Mouse (Mus musculus) right cerebral cortex, postnatal 14 days (tissue): ENCODE data around the gene Rest.

Source experiments
- DNase-seq: peaks from one replicate; pipeline ENCODE4 v3.0.0; 2022

The Rest gene

DNA sequence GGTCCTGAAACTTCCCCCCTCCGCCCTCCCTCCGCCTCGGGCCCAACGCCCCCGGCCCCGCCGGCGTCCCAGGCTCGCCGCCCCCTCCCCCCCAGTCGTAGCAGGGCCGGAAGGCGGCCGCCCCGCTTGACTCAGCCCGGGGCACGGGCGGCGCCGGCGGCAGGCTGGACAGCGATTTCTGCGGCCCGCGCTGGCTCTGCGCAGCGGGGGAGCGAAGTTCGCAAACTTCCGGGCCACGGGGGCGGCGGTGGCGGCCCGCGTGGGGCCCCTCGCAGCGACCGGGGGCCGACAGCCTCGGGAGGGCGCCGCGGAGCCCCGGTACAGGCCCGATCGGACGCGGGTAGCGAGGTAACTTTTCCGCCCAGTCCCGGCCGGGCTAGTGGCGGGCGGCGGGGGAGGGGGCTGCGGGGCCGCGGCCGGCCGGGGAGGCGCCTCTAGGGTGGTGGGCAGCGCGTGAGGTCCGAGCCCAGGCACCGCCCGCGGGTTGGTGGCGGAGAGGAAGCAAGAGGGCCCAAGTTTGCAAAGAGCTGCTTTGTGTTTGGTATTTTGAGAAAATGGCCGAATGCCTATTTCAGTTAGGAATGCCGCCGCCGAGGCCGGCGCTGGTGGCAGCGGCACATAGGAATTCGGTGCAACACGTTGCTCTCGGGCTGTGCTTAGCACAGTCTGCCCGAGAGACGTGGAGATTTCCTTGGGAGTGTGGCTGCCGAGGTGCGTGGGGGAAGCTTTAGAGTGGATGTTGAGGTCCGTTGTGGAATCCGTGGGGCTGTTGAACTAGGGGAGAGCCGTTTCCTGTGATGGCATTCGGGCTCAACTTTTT, 985 bp downstream of the Rest start:
- DNase-seq, result peak; percentile 17

DNA sequence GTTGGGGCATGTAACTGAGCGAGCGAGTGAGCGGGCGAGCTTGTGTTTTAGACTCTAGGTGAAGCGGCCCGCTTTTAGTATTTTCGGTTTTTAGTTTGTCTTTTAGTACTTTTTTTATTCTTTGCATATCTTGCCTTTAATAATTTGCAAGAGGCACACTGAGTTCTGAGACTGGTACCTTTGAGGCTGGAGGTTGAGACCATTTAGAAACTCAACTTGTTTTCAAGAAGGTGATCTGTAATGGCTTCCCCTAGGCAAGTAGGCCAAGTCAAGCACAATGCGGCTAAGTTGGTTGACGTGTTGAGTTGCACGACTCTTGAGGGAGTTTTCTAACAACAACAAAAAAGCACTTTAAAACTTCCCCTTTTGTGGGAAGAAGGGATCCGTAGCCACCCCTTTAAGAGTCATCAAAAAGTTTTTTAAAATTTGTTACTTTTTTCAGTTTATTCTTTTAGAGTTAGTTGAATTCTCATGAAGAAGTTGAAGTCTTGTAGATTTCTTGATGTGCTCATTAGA, 1.7 kb downstream of the Rest start:
- DNase-seq, result no peak

DNA sequence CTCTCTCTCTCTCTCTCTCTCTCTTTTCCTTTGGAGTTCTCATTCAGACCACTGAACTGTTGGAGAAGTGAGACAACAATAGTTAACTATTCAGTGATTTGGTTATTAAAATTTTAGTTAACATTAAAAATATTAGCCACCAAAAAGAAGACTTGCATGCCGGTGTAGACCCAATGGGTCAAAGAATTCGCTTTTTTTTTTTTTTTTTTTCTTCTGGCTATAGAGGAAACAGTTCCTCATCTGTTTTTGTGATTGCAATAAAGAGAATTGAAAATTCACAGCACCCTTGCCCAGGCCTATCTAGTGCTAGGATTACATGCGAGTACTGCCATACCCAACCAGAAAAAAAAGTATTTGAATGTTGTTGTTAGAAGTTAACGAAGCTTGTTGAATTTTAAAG, 2.1 kb downstream of the Rest start:
- no peak for DNase-seq

DNA sequence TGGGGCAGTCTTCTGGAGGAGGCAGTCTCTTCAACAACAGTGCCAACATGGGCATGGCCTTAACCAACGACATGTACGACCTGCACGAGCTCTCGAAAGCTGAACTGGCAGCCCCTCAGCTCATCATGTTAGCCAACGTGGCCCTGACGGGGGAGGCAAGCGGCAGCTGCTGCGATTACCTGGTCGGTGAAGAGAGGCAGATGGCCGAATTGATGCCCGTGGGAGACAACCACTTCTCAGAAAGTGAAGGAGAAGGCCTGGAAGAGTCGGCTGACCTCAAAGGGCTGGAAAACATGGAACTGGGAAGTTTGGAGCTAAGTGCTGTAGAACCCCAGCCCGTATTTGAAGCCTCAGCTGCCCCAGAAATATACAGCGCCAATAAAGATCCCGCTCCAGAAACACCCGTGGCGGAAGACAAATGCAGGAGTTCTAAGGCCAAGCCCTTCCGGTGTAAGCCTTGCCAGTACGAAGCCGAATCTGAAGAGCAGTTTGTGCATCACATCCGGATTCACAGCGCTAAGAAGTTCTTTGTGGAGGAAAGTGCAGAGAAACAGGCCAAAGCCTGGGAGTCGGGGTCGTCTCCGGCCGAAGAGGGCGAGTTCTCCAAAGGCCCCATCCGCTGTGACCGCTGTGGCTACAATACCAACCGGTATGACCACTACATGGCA, 2.8 kb downstream of the Rest start:
- DNase-seq, result no peak

DNA sequence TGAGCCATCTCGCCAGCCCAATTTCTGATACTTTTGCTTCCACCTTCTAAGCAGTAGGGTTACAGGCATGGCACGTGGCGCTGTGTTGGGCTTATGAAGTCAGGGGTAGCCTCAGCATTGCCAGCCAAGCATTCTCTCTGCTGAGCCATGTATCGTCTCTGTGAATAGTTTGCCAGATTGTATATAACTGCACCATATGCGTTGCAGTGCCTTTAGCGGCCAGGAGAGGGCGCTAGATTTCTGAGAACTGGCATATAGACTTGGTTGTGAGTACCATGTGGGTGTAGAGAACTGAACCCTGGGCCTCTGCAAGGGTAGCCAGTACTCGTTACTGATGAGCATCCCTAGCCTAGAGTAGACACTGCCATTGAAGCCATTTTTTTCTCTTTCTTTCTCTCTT, 4.1 kb downstream of the Rest start:
- DNase-seq, result no peak

DNA sequence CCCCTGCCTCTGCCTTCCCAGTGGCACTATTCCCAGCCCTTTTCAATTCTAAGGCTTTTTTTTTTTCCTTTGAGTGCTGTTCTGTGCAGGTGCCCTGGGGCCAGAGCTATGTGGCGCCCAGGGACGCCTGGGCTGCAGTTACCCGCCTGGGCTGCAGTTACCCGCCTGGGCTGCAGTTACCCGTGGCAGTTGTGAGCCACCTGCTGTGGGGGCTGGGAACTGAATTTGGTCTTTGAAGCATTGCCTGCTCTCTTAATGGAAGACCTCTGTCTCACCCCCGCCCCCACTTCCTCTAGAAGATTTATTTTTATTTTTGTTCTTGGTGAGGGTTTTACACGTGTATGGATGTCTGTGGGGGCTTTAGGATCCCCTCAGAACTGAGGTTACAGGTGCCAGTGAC, 7.9 kb downstream of the Rest start:
- no peak for DNase-seq

DNA sequence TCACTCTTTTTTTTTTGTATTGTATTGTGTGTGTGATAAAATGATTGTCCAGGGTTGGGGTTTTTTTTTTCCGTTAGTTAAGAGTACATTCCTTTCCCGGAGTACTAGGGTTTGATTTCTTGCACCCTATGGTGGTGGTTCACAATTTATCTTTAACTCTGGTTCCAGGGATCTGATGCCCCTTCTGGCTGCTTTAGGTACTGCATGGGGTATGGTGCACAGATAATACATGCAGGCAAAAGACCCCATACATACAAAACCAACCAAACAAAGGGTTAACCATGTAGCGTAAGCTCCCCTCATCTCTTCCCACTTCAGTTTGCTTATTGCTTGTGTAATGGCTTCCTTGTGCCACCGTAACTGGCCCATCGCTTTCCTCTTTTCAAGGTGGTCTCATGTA, 10.7 kb downstream of the Rest start:
- peak; percentile 21 for DNase-seq

DNA sequence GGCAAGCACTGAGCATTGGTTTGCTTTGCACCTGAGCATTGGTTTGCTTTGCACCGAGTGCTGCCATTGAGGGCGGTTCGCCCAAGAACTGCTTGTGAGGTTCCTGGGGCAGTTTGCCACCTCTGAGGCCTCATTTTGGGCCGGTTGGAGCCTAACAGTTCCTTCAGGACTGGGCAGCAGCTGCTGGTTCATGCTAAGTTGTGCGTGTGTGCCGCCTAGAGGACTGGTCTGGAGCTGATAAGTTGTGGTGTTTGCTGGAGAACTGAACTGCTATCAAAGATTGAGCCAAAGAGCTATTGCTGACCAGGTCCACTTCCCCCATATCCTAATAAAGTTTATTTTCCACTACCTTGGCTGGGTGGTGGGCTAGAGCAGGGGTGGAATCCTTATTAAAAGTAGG, 11.9 kb downstream of the Rest start:
- DNase-seq, result no peak

DNA sequence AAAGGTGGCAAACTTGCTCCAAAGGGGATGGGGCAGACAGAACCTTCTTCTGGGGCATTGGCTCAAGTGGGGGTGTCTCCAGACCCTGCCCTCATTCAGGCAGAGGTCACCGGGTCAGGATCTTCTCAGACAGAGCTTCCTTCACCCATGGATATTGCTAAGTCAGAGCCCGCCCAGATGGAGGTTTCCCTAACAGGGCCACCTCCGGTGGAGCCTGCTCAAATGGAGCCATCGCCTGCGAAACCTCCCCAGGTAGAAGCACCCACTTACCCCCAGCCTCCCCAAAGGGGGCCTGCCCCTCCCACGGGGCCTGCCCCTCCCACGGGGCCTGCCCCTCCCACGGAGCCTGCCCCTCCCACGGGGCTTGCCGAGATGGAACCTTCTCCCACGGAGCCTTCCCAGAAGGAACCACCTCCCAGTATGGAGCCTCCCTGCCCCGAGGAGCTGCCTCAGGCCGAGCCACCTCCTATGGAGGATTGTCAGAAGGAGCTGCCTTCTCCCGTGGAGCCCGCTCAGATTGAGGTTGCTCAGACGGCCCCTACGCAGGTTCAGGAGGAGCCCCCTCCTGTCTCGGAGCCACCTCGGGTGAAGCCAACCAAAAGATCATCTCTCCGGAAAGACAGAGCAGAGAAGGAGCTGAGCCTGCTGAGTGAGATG, 16.4 kb downstream of the Rest start:
- no peak for DNase-seq

DNA sequence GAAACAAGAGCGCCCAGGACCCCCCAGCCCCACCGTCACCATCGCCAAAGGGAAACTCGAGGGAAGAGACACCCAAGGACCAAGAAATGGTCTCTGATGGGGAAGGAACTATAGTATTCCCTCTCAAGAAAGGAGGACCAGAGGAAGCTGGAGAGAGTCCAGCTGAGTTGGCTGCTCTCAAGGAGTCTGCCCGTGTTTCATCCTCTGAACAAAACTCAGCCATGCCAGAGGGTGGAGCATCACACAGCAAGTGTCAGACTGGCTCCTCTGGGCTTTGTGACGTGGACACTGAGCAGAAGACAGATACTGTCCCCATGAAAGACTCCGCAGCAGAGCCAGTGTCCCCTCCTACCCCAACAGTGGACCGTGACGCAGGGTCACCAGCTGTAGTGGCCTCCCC, 17.0 kb downstream of the Rest start:
- no peak for DNase-seq

DNA sequence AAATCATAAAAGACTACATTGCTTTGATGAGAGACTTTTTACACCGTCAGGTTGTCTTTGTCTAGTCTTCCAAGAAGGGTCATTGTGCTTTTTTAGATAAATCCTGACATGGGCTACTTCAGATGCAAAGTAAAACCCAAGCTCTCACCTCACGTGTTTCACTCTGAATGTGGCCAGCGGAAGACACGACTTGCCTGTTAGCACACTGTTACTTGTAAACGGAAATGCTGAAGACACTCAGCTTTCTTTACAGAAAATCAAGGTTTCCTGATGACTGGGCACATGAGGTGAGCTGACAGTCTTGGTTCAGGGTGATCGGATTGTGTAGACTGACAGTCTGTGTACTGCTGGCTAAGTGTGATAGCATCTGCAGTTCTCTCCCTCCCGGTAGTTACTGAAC, 20.4 kb downstream of the Rest start:
- no peak for DNase-seq

DNA sequence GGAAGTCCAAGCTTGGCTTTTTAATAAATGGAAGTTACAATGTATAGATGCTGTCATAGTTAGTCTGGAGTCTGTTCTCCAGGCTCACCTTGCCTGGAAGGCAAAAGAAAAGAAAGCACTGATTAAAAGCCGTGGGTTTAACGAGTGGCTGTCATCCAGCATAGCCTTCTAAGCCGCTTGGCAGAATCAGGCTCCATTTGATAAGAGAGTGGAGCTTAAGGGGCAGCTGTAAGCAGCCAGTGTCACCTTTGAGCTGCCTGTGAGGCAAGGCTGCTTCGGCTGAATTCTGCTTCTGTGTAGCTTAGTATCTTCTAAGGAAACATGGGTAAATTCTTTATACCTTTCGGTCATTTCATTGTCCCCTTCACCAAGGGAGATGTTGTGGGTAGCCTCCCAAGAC, 21.6 kb downstream of the Rest start:
- no peak for DNase-seq

DNA sequence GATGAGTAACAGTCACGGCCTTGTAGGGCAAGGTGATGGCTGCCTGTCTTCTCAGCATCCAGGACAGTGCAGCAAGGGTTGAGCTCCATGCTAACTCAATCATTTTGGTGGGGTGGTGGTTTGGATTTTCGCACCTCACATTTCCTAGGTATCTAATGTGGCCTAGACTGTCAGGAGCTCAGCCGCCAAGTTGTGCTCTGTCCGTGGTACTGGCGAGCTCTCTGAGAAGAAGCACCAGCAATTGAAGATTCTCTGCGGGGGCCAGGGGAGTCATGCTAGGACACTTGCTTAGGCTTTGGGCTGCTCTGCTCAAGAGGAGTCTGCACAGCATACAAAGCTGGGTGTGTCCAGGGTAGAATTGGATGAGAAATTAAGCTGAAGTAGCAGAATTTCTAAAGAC, 22.6 kb downstream of the Rest start:
- no peak for DNase-seq

DNA sequence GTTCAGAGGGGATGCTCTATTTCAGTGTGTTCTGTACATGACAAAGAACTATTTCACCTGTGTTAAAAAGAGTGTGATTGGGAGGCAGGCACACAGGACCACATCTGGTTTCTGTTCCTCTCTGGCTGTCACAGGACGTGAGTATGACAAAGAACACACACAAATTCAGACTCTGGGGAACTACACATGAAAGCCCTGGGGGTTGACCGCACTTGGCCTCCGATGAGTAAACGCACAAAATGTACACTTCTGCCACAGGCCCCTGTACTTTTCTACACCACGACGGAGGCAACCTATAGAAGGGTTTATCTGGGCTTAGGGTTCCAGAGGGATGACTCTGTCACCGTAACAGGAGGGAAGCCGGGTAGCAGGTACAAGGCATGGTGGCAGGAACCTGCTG, 24.4 kb downstream of the Rest start:
- no peak for DNase-seq

DNA sequence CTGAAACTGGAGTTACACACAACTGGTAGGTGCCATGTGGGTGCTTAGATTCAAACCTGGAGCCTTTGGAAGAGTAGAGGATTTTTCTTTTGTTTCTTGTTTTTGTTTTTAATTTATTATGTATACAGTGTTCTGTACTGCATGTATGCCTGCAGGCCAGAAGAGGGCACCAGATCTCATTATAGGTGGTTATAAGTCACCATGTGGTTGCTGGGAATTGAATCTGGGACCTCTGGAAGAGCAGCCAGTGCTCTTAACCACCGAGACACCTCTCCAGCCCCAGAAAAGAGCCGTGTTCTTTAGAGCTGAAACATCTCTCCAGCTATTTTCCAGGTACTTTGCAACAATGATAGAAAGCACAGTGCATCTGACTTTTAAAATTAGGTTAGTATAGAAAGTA, 25.3 kb downstream of the Rest start:
- DNase-seq, result no peak

DNA sequence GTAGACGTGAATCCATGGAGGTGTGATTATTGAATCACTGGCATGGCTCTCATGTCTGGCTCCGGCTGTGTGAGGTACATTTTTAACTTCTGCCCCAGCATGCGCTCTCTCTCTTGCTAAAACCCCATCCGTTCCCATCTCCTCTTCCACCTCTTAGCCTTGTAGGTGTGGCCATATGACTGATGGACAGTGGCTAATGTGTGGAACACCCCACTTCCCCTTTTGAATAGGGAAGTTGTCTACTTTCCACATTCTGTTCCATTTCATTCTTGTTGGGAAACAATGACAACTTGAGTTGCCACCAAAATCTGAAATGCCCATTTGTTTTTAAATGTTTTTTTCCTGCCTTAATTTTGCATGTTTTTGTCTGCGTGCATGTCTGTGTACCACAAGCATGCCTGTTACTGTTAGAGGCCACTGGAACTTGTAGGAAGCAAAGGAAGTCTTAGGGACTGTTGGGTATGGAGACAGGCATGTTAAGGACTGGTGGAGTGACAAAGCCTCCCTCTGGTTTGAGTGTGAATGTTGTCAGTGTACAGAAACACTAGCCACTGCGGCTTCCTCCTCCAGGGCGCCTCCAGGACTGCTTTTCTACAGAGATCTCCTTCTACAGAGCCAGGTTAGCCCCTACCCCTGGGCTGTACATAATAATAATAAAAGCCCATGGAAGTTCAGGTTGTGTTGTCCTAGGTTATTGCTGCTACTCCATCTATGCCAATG, 27.7 kb downstream of the Rest start:
- DNase-seq, result no peak

DNA sequence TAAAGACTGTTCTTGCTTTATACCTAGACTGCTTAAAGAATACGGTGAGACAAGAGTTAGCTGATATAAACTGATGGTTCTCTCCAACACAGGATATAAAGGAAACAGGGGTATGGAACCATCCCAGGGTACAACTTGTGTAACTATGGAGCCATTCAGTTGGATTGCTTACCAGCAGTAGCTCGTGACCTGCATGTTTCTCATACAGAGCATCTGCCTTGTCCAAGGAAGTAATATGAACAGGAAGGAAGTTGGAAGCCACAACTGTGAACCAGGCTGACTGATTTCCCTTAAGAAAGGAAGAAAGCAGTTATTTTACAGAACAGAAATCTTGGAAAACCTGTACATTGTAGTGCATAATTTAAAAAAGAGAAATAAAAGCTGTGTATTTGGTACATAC, 34.2 kb downstream of the Rest start:
- no peak for DNase-seq

DNA sequence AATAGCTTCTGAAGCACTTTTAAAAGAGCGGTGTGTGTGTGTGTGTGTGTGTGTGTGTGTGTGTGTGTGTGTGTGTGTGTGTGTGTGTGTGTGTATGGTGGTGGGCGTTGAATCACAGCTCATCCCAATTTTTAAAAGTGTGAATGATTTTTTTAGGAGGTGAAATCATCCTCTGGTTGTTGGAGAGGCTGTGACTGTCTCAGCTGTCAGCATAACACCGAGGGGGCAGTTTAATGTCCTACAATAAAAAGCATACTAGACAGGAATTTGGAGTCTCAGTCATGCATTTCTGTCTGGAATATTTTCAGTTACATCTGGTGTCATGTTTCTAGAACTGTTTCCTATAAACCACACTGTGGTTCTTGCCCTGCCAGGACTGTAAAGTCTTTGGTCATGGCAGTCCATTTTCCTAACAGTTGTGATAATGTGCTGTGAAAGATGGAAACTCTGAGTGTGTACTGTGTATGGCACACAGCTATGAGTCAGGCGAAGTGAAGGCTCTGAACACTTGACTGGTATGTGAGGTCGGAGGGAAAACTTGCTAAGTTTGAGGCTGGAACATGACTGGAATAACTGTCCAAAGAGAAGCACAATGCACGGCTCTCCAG, 36.1 kb downstream of the Rest start:
- no peak for DNase-seq

DNA sequence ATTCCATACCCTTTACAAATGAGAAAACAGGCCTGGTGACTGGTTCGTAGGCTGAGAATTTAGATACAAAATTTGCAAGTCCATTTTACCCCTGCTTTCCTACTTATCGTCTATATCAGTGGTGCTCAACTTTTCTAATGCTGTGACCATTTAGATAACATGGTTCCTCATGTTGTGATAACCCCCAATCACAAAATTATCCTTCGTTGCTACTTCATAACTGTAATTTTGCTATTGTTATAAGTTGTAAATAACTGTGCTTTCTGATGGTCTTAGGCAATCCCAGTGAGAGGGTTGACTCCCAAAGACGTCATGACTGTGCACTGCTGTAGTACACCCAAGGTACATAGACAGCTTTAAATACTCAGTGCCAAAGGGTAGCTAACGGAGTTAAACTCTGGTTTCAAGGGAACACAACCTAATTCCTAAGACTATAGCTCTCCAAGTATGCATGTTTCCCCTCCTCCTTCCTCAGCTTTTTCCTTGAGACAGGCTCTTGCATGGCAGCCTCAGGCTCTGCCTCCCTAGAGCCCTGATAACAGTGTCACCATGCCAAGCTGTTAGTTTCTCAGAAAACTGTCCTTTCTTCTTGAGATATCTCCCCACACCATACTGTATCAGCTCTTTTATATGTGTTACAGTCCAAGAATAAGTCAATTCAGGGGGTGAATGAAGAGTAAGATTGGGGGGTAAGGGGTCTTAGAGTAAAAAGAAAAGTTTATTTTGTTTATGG, 42.7 kb downstream of the Rest start:
- DNase-seq, result no peak

DNA sequence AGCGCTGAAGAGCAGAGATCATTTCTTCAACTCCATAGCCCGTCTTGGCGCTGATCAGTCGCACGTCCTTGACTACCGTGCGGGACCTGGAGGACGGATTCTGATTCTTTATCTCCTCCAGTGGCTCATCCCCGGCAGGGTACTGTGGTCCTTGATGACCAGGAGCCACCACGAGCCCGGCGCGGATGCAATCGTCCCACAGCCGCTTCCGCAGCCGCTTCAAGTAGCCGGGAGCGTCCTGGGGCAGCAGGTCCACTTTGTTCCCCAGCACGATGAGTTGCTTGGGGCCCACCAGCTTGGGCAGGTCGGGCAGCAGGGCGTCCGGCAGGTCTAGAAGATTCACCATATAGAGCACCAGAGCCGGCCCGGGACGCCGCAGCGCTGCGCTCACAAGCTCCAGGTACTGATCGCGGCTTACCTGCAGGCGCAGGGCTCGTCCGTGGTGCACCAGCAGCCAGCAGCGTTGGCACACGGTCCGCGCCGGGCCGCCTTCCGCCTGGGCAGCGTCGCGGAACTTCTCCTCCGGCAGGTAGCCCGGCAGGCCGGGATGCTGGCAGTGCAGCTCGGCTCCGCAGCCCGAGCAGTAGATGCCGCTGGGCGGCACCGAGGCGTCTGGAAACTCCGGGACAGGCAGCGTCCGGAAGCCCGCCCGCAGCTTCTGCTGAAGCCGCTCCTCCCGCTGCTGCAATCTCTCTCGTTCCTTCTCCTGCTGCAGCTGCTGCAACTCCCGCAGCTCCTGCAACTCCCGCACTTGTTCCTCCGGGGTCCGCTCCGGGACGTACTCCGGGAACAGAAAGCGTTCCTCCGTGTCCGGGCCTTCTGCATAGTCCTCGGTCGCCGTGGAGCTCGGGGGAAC, 44.0 kb downstream of the Rest start:
- DNase-seq, result peak; percentile 52
